ENCODE assay signal across 22 mouse cellular contexts in the genomic region with DNA sequence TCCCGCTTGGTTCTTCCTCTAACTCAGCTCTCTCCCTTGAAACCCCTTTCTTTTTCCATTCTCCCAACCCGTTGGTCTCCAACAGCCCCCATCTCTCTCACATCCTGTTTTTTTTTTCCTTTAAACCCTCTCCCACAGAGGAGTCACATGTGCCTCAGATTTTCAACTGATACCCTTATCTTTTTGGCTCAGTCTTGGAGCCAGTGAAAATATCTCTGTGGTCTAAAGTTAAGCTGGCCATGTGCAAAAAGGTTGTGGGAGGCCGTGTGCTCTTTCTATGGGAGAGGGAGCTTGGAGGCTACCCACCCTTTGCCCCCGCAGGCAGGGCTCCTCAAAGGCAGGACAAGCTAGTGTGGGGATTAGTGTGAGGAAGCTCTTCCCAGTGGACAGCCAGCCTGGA. TPM values are rescaled to one million over a fixed set of nuclear protein-coding genes. Genes with fewer than 3 reads are reported as not detected.
DNase-seq lines count a peak whose midpoint lies in the region; ATAC-seq and TF ChIP-seq lines count a peak whose summit lies in the region.
"Had no signal": no experiment of that assay in that cellular context is flagged by ENCODE, and none has a peak within 500 bp of the region (broad histone marks: within the 10 kb centered on the region; RNA-seq: fewer than 3 reads in every experiment).

No protein-coding gene starts in this region.

- ATAC-seq in G1E (ENCODE audit: extremely low read depth, insufficient number of reproducible peaks, low FRiP score, poor library complexity, severe bottlenecking) = peak; percentile 77
- peak; percentile 28; the same call in 1 of the 2 replicates for ATAC-seq in liver, embryonic 14.5 days (ENCODE audit: insufficient read depth)
- ATAC-seq: activated CD4-positive, CD25-positive, alpha-beta regulatory T cell, adult 4 months; forebrain, embryonic 16.5 days; intestine, embryonic 16.5 days; Patski had no signal

- H3K4me1 ChIP-seq in G1E (ENCODE audit: insufficient read depth, low read depth, low read length) = peaks cover 59% of the 10 kb centered on the region
- H3K4me1 ChIP-seq in brown adipose tissue, adult 24 weeks (ENCODE audit: control insufficient read depth, insufficient read depth, insufficient read length, low read length) = 0 out of 2 replicates have a peak, but pooled peaks cover 2% of the 10 kb centered on the region
- peaks cover 2 to 10% of the 10 kb centered on the region in 2 experiments; a peak in 1 of 4 replicates for H3K4me1 ChIP-seq in liver, embryonic 14.5 days (replicated peaks; ENCODE audit: control insufficient read depth in 2 of 2, insufficient read depth in 2 of 2, low read length in 1 of 2)
- H3K4me1 ChIP-seq in thymus, adult 2 months (replicated peaks; ENCODE audit: control insufficient read depth, insufficient read depth, low read length) = peaks cover 9% of the 10 kb centered on the region
- H3K4me1 ChIP-seq: embryonic facial prominence, embryonic 13.5 days; forebrain, embryonic 12.5 days; heart, embryonic 13.5 days; hindbrain, embryonic 15.5 days had no signal

- H3K27ac ChIP-seq in brown adipose tissue, adult 24 weeks (replicated peaks; ENCODE audit: low read depth, low read length) = peak overlapping the region; percentile 6; the same call in 1 of the 2 replicates
- H3K27ac ChIP-seq in liver, embryonic 14.5 days = no peak overlapping the region
- H3K27ac ChIP-seq in thymus, adult 2 months (ENCODE audit: control insufficient read depth, insufficient read depth, low read length) = no peak overlapping the region
- H3K27ac ChIP-seq: embryonic facial prominence, embryonic 13.5 days; forebrain, embryonic 12.5 days; heart, embryonic 13.5 days; hindbrain, embryonic 15.5 days had no signal

- TF ChIP-seq CTCF in G1E (IDR thresholded peaks at IDR 0.05; ENCODE audit: low read depth, low read length) = no peak
- TF ChIP-seq CTCF in liver, embryonic 14.5 days (IDR thresholded peaks at IDR 0.05; ENCODE audit: low read depth) = no peak
- no peak for TF ChIP-seq CTCF in thymus, adult 2 months (IDR thresholded peaks at IDR 0.05; ENCODE audit: borderline replicate concordance, control insufficient read depth, extremely low read depth, insufficient read depth, low read length, poor library complexity)

- WGBS in liver, embryonic 14.5 days (ENCODE audit: insufficient replicate concordance) = 27% methylated on average over 4 of the region's 4 CpGs
- WGBS in thymus, adult 2 months = 48% methylated on average over 4 of the region's 4 CpGs

- H3K4me2 ChIP-seq in liver, embryonic 14.5 days (ENCODE audit: low read depth) = no peak overlapping the region
- H3K4me2 ChIP-seq: embryonic facial prominence, embryonic 13.5 days; forebrain, embryonic 12.5 days; heart, embryonic 13.5 days; hindbrain, embryonic 15.5 days had no signal

- TF ChIP-seq EP300 in liver, embryonic 14.5 days (IDR thresholded peaks at IDR 0.05; ENCODE audit: low read depth) = no peak

- TF ChIP-seq POLR2A in thymus, adult 2 months (IDR thresholded peaks at IDR 0.05; ENCODE audit: control insufficient read depth, extremely low read depth, insufficient read depth, low read length, poor library complexity) = no peak

- H3K36me3 ChIP-seq in G1E (replicated peaks) = peaks cover 18% of the 10 kb centered on the region
- H3K36me3 ChIP-seq in liver, embryonic 14.5 days (replicated peaks; ENCODE audit: control insufficient read depth, insufficient read depth, low read depth) = no peaks in the 10 kb centered on the region
- no peaks in the 10 kb centered on the region for H3K36me3 ChIP-seq in thymus, adult 2 months (ENCODE audit: control insufficient read depth, insufficient read depth, low read length)
- H3K36me3 ChIP-seq: embryonic facial prominence, embryonic 13.5 days; forebrain, embryonic 12.5 days; heart, embryonic 13.5 days; hindbrain, embryonic 15.5 days had no signal

- no peaks in the 10 kb centered on the region for H3K9me3 ChIP-seq in G1E (replicated peaks)
- H3K9me3 ChIP-seq in liver, embryonic 14.5 days (ENCODE audit: control insufficient read depth, low read length) = no peaks in the 10 kb centered on the region
- H3K9me3 ChIP-seq: embryonic facial prominence, embryonic 13.5 days; forebrain, embryonic 12.5 days; heart, embryonic 13.5 days; hindbrain, embryonic 15.5 days had no signal

- H3K9ac ChIP-seq in liver, embryonic 14.5 days (replicated peaks) = no peak overlapping the region
- H3K9ac ChIP-seq: embryonic facial prominence, embryonic 13.5 days; forebrain, embryonic 12.5 days; heart, embryonic 13.5 days; hindbrain, embryonic 15.5 days had no signal

- H3K27me3 ChIP-seq in G1E (ENCODE audit: insufficient read depth, low read length) = no peaks in the 10 kb centered on the region
- H3K27me3 ChIP-seq in liver, embryonic 14.5 days (ENCODE audit: control insufficient read depth, insufficient read depth, low read length) = no peaks in the 10 kb centered on the region
- no peaks in the 10 kb centered on the region for H3K27me3 ChIP-seq in thymus, adult 2 months (ENCODE audit: control insufficient read depth, insufficient read depth, low read length)
- H3K27me3 ChIP-seq: embryonic facial prominence, embryonic 13.5 days; heart, embryonic 13.5 days; hindbrain, embryonic 15.5 days had no signal

- no peak overlapping the region; the same call in 1 of the 2 replicates for H3K4me3 ChIP-seq in G1E (ENCODE audit: low read depth, low read length)
- H3K4me3 ChIP-seq in brown adipose tissue, adult 24 weeks (ENCODE audit: insufficient read depth, low read depth, low read length) = no peak overlapping the region
- H3K4me3 ChIP-seq in liver, embryonic 14.5 days (ENCODE audit: insufficient read depth in 1 of 2, low read depth in 2 of 2, low read length in 2 of 2) = no peak overlapping the region
- H3K4me3 ChIP-seq in thymus, adult 2 months (ENCODE audit: control insufficient read depth, insufficient read depth, low read length) = no peak overlapping the region
- H3K4me3 ChIP-seq: embryonic facial prominence, embryonic 13.5 days; forebrain, embryonic 12.5 days; heart, embryonic 13.5 days; hindbrain, embryonic 15.5 days had no signal

- DNase-seq in 416B (ENCODE audit: low read depth) (peak; percentile 53), G1E (ENCODE audit: low spot score) (peak; percentile 4)
- DNase-seq in liver, embryonic 14.5 days (ENCODE audit: low read depth in 3 of 3, low spot score in 3 of 3) = no peak
- no peak for DNase-seq in thymus, adult 2 months
- no peak for DNase-seq in heart, adult 11 months
- DNase-seq in right cerebral cortex, postnatal 14 days = no peak
- no peak for DNase-seq in cerebellum, adult 11-12 months
- DNase-seq: adrenal gland, adult 2 months; adrenal gland, postnatal 25 days; cerebellum, adult 2 months; cerebellum, postnatal 14 days; gastrocnemius, postnatal 14 days; heart, postnatal 36 days had no signal

RNA-seq across cellular contexts. Expression of gene Sh3kbp1, which starts 12.9 kb away (rescaled TPM):
- total RNA-seq in G1E (2014; fragmentation: Nextera tagmentation) (231 and 267 TPM in 2 replicates), G1E (2017) (194 and 242 TPM in 2 replicates)
- polyA plus RNA-seq in G1E (2012) = 13.3 and 13.6 TPM in 2 replicates
- polyA plus RNA-seq in brown adipose tissue, adult 24 weeks (2012; ENCODE audit: insufficient read depth, insufficient read length, missing spikeins) = 90.3 and 99.4 TPM in 2 replicates
- polyA plus RNA-seq in liver, embryonic 14.5 days (2012; rRNA removed) = 3.0 and 4.0 TPM in 2 replicates
- 9.9 and 11.2 TPM in 2 replicates for polyA plus RNA-seq in liver, embryonic 14.5 days (2014; fragmentation: Nextera tagmentation; extraction: Ambion mirVana)
- polyA plus RNA-seq in thymus, adult 2 months (2012; rRNA removed) = 110 and 114 TPM in 2 replicates

Comparison
In these comparisons a context has a peak if more than half of its experiments do, and no peak if none do; other contexts are left out.
1. DNase-seq: peak in 416B (single experiment) and G1E (single experiment); none in liver, embryonic 14.5 days (0 of 3), thymus, adult 2 months (single experiment), heart, adult 11 months (single experiment), right cerebral cortex, postnatal 14 days (single experiment) and cerebellum, adult 11-12 months (single experiment).